Mouse (Mus musculus) ovary, adult 18-20 months (tissue): ENCODE measurements around the gene Zfp804a.

Source experiments
- DNase-seq: peaks from one replicate; pipeline ENCODE4 v3.0.0; 2022; ENCODE audit warnings: low spot score, mixed read lengths

Zfp804a gene

DNA sequence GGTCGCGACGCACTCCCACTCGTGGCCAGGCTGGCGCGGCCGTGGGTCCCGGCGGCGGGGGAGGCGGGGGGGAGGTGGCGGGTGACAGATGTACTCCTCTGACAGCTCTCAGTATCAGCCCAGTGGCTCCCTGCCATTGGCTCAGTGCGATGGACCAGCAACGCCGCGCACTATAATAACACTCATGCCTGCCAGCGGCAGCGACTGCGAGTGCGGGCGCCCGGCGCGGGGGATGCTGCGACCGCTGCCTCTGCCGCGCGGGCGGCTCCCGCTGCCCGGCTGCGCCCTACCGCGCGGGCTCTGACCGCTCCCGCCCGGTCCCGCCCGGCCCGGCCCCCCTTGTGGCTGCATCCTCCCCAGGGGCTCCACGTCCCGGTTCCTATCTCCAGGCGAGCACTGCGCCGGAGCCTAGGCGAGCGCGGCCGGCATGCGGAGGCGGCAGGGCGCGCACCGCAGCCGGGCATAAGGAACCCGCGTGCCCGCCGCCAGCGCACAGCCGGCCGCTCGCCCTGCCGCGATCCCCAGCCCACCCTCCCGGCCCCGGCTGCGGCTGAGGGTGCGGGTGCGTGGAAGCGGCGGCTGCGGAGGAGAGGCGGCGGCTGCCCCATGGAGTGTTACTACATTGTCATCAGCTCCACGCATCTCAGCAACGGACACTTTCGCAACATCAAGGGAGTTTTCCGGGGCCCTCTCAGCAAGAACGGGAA, at the start of gene Zfp804a:
Gene Zfp804a, plus strand, starts transcription at position 38 of the 707 bp plus-strand sequence.
- DNase-seq: no peak

DNA sequence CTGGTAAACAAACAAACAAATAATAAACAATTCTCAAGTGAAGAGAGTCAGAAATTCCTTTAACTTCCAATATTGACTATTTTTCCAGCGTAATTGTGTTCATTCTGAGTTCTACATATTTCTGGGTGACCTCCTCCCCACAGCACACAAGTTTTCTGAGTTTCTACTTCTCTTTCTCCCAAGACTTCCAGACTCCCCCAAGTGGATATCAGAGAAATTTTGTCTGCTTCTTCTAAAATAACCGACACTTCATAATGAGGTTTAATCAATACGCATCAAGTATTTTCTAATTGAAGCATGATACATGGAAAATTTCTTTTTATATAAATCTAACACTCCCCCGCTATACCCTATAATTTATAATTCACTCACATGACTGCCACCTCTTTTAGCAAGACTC, 1.4 kb upstream of the Zfp804a start:
- no peak for DNase-seq

DNA sequence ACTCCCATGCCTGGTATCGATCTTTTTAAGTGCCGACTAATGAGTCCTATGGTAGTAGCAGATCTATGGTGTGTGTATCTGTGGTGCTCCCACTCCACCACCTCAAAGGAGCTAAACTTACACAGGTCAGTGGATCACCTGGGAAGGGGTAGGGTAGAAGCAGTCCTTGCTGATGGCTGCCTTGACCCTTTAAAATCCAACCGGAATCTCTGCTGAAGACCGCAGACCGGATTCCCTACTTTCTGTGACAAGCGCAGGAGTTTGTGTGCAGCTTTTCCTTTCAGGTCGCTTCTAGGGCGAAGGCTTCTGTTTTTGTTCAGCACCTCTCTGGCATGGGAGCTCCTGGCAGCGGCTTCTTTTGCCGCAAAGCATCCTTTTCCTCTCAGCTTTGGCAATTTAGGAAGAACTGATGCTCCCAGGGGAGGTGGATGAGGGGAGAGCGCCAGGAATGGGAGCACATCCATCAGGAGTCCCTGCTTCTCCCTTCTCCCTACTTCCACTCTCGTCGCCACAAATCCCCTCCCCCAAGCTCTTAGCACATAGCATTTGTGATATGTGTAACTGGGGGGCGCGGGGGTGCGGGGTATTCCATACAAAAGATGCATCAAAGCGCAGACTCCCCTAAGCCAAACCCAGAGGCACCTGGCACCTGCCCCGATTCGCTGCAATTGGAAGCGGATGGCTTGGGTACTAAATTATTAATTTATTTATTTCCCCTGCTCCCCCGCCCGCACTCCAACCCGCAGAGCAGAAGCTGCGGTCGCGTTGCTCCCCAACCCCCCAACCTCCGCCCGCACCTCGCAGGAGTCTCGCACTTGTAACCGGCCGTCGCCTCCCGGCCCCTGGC, 461 bp upstream of the Zfp804a start:
- no peak for DNase-seq

DNA sequence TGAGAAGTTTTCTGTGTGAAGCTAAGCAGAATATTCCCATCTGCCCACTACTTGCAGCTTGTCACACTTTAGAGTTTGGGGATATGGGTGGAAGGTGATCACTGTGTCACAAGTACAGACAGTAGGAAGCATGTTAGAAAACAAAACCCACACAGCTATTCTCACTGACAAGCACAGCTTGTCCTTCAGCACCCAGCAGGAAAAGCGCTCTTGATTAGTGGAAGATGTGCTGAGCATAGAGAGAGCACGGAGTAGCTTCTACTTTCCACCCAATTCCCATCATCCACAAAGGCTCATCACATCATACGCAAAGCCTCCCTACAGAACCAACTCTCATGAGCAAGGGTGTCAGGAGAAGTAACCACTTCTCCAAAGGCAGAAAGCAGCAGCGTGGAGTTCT, 1.4 kb downstream of the Zfp804a start:
- no peak for DNase-seq

DNA sequence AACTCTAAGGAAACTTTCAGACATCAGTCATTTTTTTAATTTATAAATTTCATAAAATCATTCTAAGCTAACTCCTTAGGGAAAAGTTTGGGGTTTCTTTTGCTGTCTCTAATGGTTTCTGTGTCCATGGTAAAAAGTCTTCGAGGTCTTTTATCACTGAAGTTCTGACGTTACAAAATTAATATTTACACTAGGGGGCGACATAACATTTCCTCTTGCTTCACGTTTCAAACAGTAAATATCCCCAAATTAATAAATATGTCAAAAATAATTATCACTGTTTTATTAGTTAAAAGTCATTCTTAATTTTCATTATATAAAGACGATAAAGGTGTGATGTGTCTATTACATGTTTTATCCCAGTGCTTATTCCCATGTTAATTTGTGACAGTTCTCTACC, 11.6 kb downstream of the Zfp804a start:
- DNase-seq: no peak

DNA sequence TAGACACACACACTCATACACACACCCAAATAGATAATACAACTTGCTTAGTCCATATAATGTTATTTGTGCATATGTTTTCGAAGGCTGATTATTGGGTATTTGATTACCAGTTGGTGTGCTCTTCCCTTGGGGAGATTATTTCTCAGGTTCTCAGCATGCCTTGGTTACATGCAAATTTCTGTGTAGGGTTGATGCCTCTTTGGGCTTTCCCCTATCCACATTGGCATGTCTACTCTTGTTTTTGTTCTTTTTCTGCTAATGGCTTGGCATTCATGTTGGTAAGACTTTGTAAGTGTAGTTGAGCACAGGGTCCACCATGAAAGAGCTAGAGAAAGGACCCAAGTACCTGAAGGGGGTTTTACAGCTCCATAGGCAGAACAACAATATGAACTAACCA, 14.9 kb downstream of the Zfp804a start:
- DNase-seq: no peak

DNA sequence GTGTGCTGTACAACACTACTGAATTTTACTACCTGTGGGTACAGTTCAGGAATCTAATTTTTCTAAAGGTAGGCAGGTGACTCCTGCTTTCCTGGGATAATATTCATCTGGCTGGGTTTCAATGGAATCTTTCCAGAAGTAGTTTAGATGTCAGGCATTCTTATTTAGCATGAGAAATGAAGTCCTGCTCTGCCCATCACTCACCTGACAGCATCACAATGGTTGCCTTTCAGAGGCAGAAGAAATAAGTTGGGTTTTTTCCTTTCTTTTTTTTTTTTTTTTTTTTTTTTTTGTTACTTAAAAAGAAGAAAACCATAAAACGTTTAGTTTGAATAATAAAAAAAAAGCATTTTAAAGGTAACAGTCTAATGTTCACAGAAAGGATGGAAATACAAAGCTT, 16.1 kb downstream of the Zfp804a start:
- DNase-seq: no peak

DNA sequence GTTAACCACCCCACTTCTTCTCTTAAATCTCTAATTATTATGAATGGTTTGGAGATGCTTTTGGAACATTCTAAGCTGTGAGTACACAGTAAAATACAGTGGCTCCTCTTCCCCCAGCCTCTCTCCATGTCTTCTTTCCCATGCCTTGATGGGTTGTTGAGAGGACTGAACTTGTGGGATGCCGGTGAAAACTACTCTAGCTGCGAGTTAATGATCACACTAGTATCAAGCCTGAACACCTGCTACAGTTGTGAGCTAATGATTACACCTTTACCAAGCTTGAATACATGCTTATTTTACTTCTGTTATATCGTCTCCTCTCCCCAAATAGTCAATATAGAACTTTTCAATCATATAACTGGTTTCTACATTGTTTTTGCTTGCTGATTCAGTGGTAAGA, 23.9 kb downstream of the Zfp804a start:
- no peak for DNase-seq

DNA sequence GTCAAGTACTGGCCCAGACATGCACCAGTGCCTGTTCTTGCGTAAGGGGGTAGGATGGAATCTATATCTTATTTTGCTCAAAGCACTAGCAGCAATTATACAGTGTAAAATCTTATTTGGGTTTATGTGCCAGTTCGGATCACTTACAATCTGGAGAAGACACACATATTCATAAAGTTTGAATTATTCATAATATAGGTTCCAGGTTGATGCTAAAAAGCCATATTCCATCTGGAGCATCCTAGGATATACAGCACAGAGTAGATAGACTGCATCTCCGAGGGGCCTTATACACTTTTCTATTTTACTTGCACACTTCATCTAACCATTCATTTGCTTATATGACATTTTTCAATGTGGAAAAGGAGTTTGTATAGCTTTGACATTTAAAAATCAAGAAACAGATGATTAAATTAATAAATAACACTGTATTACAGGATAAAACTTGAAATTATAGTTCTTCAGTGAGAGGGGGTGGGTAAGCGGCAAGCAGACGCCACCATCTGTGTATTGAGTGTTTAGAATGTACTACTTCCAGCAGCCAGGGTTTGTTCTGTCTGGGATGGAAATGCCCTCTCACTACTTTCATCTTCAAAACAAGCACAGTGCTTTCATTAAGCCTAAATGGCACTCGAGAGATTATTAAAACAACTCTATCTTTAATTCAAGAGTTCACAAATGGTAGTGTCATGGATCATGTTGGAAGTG, 25.4 kb downstream of the Zfp804a start:
- DNase-seq: no peak

DNA sequence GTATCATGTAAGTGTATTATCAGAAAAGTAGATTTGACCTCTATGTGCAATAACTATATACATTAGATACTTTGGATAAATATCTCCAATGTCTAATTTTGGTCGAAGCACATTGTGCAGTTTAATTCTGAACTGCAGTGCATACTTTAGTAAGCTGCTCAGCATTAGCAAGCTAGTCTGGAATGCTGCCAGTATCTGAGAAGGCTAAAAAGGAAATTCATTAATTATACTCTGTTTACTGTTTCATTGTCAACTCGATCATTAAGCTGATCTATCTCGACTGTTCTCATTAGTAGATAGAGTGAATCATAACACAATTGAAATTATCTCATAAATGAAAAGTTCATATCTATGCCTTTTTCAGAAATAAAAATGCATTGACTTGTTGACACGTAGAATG, 27.7 kb downstream of the Zfp804a start:
- no peak for DNase-seq

DNA sequence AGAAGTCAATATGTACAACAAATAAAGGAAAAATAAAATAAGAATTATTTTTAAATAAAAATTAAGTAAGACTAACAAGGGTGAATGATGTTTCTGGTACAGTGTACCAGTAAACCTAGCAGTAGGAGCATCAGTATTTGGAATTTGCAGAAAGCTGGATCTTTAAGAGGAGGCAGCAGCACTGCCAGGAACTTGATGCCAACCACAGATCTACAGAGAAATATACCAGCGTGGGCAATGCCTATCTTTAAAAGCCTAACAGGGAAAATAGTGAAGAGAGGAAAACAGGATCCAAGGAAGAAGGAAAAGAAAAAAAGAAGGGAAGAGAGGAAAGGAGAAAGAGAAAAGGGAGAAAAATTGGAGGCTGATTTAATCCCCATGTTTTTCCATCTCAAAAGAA, 60.1 kb downstream of the Zfp804a start:
- no peak for DNase-seq

DNA sequence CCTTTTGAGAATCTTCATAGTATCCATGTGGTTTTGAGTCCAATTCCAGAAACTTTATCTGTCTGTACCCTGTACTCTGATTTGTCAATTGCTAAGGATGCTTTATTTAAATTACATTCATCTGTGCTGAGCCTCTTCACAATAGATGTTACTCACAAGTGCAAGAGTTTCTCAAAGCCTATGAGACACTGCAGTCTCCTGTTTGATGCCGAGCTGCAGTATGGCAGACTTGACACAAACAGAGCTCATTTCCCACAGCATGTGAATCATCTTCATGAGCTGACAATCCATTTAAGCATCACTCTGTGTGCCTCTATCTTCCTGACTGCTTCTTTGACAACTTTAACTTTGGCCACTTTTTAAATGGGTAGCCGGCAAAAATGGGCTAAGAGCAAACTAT, 60.6 kb downstream of the Zfp804a start:
- DNase-seq: no peak

DNA sequence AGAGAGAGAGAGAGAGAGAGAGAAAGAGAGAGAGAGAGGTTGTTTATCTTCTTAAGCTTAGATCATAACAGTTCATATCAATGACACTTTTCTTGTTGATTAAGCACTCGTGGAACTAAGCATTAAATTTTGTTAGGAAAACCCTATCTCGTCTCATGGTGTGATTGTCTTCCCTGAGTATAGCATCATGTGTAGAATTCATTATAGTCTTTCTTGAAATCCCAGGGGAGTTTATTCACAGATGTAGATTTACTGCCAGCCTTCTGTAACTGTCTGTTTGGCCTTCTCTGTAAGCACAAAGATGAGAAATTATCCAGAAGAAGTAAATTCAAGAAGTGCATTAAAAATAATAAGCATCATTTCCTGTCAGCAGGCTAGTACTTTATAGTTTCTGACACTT, 66.6 kb downstream of the Zfp804a start:
- no peak for DNase-seq

DNA sequence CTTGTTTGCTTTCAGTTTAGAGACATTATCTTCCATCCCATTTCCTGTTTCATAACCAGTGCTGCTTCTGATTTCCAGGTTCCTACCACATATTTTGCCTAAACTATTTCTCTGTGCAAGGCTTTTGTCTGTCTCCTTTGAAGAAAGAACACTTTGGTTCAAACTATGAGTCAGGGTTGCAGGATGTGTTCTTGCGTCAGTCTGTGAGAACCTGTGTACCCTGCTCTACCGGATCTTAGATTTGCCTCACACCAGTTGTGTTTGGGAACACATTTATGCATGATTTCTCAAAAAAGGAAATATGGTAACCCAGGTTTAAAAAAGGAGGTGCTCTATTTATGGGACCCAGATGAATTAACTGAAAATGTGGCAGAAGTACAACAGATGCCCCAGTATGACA, 125.7 kb downstream of the Zfp804a start:
- DNase-seq: no peak

DNA sequence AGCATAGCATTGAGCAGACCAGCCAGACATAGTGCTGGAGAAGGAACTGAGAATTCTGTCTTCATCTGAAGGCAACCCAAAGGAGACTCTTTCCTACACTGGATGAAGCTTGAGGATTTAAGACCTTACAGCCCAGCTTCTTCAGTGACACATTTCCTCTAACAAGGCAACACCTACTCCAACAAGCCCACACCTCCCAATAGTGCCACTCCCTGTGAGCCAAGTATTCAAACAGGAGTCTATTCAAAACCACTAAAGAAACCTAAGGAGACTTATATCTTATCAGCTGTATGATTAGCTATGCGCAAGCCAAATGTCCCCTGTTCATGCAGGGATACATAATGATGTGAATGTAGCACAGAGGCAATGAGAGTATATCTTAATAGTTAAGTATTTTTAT, 128.0 kb downstream of the Zfp804a start:
- DNase-seq: no peak

DNA sequence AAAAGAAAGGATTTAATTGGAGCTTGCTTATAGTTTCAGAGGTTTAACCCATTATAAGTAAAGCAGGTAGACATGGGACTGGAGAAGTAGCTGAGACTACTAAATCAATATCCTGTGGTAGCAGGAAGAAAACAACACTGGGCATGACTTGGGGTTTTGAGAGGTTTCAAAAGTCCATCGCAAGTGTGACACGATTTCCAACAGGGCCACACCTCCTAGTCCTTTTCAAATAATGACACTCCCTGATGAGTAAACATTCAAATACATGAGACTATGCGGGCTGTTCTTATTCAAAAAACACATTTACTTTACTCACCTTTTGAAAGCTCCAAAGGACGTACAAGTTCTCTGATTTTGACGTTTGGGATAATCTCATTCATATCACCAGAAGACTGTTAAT, 146.9 kb downstream of the Zfp804a start:
- DNase-seq: no peak

DNA sequence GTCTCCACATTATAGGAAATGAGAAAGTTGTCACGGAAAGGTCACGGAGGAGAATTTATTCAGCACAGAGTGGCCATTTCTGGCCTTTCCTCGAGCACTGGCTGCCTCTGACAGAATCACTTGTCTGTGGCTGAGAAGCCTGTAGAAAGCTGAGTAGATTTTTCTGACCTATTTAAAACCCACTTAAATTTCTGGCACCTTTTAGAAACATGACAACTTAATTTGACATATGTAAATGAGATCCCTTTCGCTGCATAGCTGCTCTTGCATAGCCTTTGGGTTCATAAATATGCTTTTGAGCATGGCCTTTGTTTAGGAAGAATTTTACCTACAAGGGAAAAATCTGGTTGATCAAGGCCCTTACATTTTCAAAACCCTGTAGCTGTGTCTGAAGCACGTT, 147.6 kb downstream of the Zfp804a start:
- DNase-seq: no peak

DNA sequence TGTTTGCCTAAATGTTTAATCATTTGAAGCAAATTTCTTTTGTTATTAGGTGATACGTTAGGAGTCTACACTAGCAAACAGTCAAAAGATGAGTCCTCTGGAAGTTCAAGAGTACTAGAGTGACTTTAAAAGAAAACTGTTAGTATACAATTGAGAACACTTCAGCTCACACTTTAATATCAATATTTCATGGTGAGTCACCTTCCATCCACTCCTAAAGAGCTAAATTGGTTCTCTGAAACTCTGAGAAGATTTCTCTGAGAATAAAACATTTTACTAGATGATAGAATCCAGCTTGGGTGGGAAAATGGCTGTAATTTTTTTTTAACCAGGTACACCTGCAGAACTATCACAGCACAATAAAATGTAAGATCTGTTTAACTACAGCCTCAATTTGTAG, 157.6 kb downstream of the Zfp804a start:
- DNase-seq: no peak

DNA sequence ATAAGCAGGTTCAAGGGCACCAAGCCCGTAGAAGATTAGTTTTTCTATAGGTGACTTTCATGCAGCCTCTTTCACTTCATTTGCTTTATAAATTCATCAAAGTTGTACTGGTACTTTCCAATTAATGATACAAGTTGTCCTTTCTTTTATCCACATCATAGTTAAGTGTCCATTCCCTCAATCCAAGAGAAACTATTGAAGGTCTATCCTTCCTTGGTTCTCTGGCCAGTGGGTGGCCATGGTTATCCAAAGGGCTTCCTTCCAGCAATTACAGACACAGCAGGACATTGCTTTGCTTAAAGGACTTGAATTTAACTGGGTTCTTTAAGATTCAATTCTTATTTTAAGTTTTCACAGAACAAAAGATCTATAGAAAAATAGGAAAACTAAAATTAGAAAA, 158.9 kb downstream of the Zfp804a start:
- no peak for DNase-seq

DNA sequence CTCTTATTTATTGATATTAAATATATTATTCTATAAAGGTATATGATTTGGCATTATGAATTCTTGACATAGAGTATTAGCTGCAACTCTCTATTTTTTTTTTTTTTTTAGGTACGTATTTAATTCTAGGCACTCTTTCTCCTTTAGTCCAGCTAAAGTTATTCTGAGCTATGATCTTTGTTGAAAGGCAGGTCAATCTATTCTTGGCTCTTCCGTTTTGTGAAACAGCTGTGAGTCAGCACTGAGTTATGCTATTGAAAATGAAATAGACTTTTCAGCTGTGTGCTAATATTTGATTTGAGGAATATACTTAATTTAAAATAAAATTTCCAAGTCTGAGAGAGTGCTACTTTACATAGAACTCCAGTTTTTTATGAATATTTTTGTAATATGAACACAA, 164.9 kb downstream of the Zfp804a start:
- no peak for DNase-seq

DNA sequence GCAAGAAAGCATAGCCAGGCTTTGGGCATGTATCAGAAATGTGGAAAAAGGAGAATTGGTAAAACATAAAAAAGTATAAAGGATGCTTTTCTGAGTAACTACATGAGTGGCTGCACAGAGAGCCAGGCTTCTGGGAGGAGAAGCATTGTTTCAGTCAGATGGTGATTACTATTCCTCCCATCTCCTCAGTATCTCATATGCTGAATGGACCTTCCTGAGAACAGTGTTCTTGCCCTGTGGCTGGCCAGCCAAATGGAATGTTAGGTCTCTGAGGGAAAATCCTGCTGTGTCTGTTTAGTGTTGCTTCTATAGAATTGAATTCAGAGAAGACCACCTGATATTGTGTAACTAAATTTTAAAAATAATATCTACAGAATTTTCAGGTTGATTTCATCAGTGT, 193.0 kb downstream of the Zfp804a start:
- DNase-seq: no peak

DNA sequence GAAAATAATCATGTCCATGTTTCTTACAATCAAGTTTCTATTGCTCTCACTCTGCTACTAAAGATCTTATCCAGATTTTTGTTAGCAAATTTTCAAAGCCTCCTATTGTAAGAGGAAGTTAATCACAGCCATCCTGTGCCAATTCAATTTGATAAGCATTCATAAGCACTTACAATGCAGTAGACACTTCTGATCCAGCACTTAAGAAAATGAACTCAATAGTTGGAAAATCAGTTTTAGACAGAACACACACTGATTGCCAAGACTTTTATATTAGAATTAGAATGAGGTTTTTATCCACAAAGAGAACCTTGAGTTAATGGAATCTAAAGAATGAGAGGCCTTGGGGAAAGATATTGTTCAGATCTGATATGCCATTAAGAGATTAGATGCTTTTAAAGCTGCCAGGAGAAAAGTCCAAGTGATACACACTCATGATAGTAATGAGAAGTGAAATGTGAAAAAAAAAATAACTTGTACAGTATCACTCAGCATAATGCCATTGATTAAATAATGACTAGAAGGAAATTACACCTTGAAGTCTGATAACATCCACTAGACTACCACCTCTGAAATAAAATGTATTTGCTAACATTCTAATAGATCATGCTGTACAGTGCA, 194.0 kb downstream of the Zfp804a start:
- no peak for DNase-seq

DNA sequence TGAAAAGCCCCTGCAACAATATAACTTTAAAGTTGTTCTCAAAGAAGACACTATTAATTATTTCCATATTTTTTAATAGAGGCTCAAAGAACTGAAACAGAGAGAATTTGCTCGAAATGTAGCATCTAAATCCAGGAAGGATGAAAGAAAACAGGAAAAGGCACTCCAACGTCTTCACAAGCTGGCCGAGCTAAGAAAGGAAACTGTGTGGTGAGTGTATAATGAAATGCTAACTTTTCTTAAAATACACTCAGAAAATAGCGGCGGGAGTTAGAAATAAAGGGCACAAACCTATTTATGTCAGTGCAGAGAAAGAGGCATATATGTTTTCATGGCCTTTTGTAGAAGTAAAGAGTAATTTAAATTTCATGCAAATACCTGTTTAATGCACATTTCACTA, 200.4 kb downstream of the Zfp804a start:
- DNase-seq: no peak
